Mouse (Mus musculus) liver, postnatal 0 days (tissue): ENCODE measurements around the gene Six3. TPM values are rescaled to one million over a fixed set of nuclear protein-coding genes. Genes with fewer than 3 reads are reported as not detected.

ENCODE experiments used
- ATAC-seq: fragments of 200-750 bp; cut with Nextera tagmentation; 2 replicates; pipeline ENCODE4 v1.8.0; 2017; ENCODE audit warnings: mild to moderate bottlenecking, moderate library complexity
- DNase-seq: peaks from one replicate; pipeline ENCODE4 v3.0.0-alpha.2; 2016
- H3K27ac ChIP-seq: fragments of 300-500 bp; sonication (generic); 2 replicates; pipeline ENCODE4 v1.5.1; 2014; ENCODE audit warnings: antibody characterized with exemption, moderate library complexity, mild to moderate bottlenecking, low read depth
- H3K27me3 ChIP-seq: fragments of 300-500 bp; sonication (generic); 2 replicates; pipeline ENCODE4 v1.6.1; 2014; ENCODE audit warnings: low read length, control low read depth, mixed read lengths; ENCODE audit not compliant: insufficient read depth
- H3K36me3 ChIP-seq: fragments of 300-500 bp; sonication (generic); replicated peaks from 2 replicates; pipeline ENCODE4 v1.6.1; 2014; ENCODE audit warnings: mild to moderate bottlenecking, control low read depth, low read length, moderate library complexity, mixed read lengths; ENCODE audit not compliant: insufficient read depth
- H3K4me1 ChIP-seq: fragments of 300-500 bp; sonication (generic); 2 replicates; pipeline ENCODE4 v1.6.1; 2014; ENCODE audit warnings: antibody characterized with exemption, mild to moderate bottlenecking, control low read depth; ENCODE audit not compliant: insufficient read depth
- H3K4me2 ChIP-seq: fragments of 300-500 bp; sonication (generic); 2 replicates; pipeline ENCODE4 v1.6.1; 2014; ENCODE audit warnings: low read depth, mild to moderate bottlenecking, low read length, moderate library complexity, mixed read lengths
- H3K4me3 ChIP-seq: fragments of 300-500 bp; sonication (generic); 2 replicates; pipeline ENCODE4 v1.5.1; 2014; ENCODE audit warnings: low read depth, low read length
- H3K9ac ChIP-seq: fragments of 300-500 bp; sonication (generic); replicated peaks from 2 replicates; pipeline ENCODE4 v1.6.1; 2014; ENCODE audit warnings: mild to moderate bottlenecking, moderate library complexity
- H3K9me3 ChIP-seq: fragments of 300-500 bp; sonication (generic); 2 replicates; pipeline ENCODE4 v1.6.1; 2016; ENCODE audit warnings: mild to moderate bottlenecking, control low read depth, low read length, mixed read lengths
- CTCF ChIP-seq: sonication (generic); IDR thresholded peaks from 2 replicates; pipeline ENCODE4 v1.5.1; 2016; ENCODE audit warnings: antibody characterized with exemption, low read depth
- EP300 ChIP-seq: IDR thresholded peaks from 2 replicates; pipeline ENCODE4 v1.6.1; 2016; ENCODE audit warnings: antibody characterized with exemption, low read depth, mild to moderate bottlenecking
- WGBS: fragments of 180-500 bp; shearing (Covaris S2); extraction: QIAGEN DNeasy Blood & Tissue Kit; methylation state at CpG from one replicate; pipeline ENCODE4 v1.1.7; 2014; ENCODE audit not compliant: insufficient replicate concordance; 5-methylcytosine and 5-hydroxymethylcytosine counted together
- polyA plus RNA-seq: library from polyadenylated mRNA; unstranded; fragments of >200 nt; fragmentation: Nextera tagmentation; extraction: Ambion mirVana; gene quantifications from 2 replicates; pipeline ENCODE4 v1.2.1, GENCODE M21; 2015

Six3 gene
- polyA plus RNA-seq, result not detected in 2 replicates

GRCm38 (mm10) chr17:85613266-85613860 lies at the start of gene Six3:
Gene Six3 (plus strand): TSS chr17:85613608.
- Histone ChIP-seq H3K36me3 (no peaks in the 10 kb centered on the region), H3K4me3 (no peak within 1 kb of the TSS), H3K4me1 (no peaks in the 10 kb centered on the region), H3K27ac (no peak within 1 kb of the TSS), H3K27me3 (peaks cover 99% of the 10 kb centered on the region), H3K4me2 (no peak within 1 kb of the TSS), H3K9ac (no peak within 1 kb of the TSS), H3K9me3 (no peaks in the 10 kb centered on the region)
- no peak for DNase-seq
- ATAC-seq, result no peak
- no peak for TF ChIP-seq EP300
- no peak for TF ChIP-seq CTCF
- WGBS, result 2% methylated on average over 25 of the region's 30 CpGs

GRCm38 (mm10) chr17:85564107-85564506 lies 49.3 kb upstream of the Six3 start:
- Histone ChIP-seq H3K4me3 (no peak overlapping the region), H3K36me3 (no peaks in the 10 kb centered on the region), H3K9ac (no peak overlapping the region), H3K27me3 (0 out of 2 replicates have a peak, but pooled peaks cover 5% of the 10 kb centered on the region), H3K27ac (no peak overlapping the region), H3K9me3 (no peaks in the 10 kb centered on the region), H3K4me1 (no peaks in the 10 kb centered on the region), H3K4me2 (no peak overlapping the region)
- WGBS, result 42% methylated on average over 7 of the region's 7 CpGs
- no peak for DNase-seq
- no peak for ATAC-seq
- no peak for TF ChIP-seq EP300
- no peak for TF ChIP-seq CTCF

GRCm38 (mm10) chr17:85574023-85574422 lies 39.4 kb upstream of the Six3 start:
- no peak overlapping the region for H3K9ac ChIP-seq
- H3K4me1 ChIP-seq, result no peaks in the 10 kb centered on the region
- no peak overlapping the region for H3K27ac ChIP-seq
- TF ChIP-seq CTCF (no peak), EP300 (no peak)
- H3K9me3 ChIP-seq, result no peaks in the 10 kb centered on the region
- DNase-seq (no peak), ATAC-seq (no peak)
- no peak overlapping the region for H3K4me3 ChIP-seq
- no peaks in the 10 kb centered on the region for H3K27me3 ChIP-seq
- no peaks in the 10 kb centered on the region for H3K36me3 ChIP-seq
- H3K4me2 ChIP-seq, result no peak overlapping the region
- 69% methylated on average over 3 of the region's 3 CpGs for WGBS

- no peaks in the 10 kb centered on the region for H3K4me1 ChIP-seq
- 58% methylated on average over 5 of the region's 5 CpGs for WGBS
- H3K4me2 ChIP-seq, result no peak overlapping the region
- no peaks in the 10 kb centered on the region for H3K36me3 ChIP-seq
- H3K9ac ChIP-seq, result no peak overlapping the region
- no peak overlapping the region for H3K27ac ChIP-seq
- TF ChIP-seq CTCF (no peak), EP300 (no peak)
- H3K9me3 ChIP-seq, result no peaks in the 10 kb centered on the region
- ATAC-seq, result no peak
- H3K4me3 ChIP-seq, result no peak overlapping the region
- no peaks in the 10 kb centered on the region for H3K27me3 ChIP-seq
- DNase-seq, result no peak
Measured at GRCm38 (mm10) chr17:85578290-85578689, 35.1 kb upstream of the Six3 start.

DNA sequence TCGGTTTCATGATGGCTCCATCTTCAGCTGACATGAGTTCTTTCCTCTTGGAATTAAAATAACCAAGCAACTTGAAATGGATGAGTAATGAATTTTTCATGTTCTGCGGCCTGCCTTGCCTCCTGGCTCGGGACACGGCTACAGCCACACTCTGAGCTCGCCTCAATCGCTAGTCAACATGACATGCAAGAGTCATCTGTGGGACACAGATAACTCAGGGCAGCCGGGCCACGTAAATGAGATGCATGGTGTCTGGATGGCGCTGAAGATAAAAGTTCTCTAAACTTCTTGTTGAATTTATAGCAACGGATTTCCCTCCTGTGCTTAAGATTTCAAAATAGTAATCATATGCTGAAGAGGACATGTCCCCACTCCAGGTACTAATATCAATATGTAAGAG lies 34.1 kb upstream of the Six3 start:
- no peak overlapping the region for H3K4me3 ChIP-seq
- DNase-seq (no peak), ATAC-seq (no peak)
- H3K27me3 ChIP-seq, result no peaks in the 10 kb centered on the region
- H3K9me3 ChIP-seq, result no peaks in the 10 kb centered on the region
- no peak overlapping the region for H3K9ac ChIP-seq
- H3K4me1 ChIP-seq, result no peaks in the 10 kb centered on the region
- TF ChIP-seq CTCF (no peak), EP300 (no peak)
- WGBS, result 70% methylated on average over 10 of the region's 10 CpGs
- H3K27ac ChIP-seq, result no peak overlapping the region
- no peak overlapping the region for H3K4me2 ChIP-seq
- no peaks in the 10 kb centered on the region for H3K36me3 ChIP-seq

DNA sequence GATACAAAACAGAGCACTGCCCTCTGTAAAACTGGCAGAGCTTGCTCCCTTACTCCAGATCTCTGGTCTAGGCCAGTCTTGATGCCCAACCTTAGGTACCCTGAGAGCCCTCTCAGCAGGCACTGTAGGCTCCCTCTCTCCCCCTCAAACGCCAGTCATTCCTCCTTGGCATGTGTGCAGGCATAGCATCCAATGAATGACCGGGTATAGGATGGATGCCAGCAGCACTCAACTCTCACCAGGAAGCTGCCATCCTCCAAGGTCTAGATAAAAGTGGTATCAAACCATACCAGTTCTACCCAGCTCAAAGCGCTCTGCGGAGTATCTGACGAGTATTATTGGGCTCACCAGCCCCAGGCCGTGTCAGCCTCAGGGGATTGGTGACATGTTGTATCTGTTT lies 33.2 kb upstream of the Six3 start:
- ATAC-seq, result no peak
- Histone ChIP-seq H3K4me2 (no peak overlapping the region), H3K4me1 (no peaks in the 10 kb centered on the region), H3K27me3 (no peaks in the 10 kb centered on the region), H3K36me3 (no peaks in the 10 kb centered on the region), H3K4me3 (no peak overlapping the region), H3K9me3 (no peaks in the 10 kb centered on the region), H3K27ac (no peak overlapping the region), H3K9ac (no peak overlapping the region)
- no peak for DNase-seq
- WGBS, result 85% methylated on average over 6 of the region's 6 CpGs
- TF ChIP-seq EP300 (no peak), CTCF (no peak)
